Mouse (Mus musculus): ENCODE data around the gene Smim13. TPM values are rescaled to one million over a fixed set of nuclear protein-coding genes. Genes with fewer than 3 reads are reported as not detected.

Gene Smim13
- polyA plus RNA-seq, 1 experiment from 2014 or later: 16.2 TPM

GRCm38 (mm10) chr13:41293595-41293994 is 44.0 kb downstream of the Smim13 start:
- Histone ChIP-seq H3K4me2 (replicated peaks) (no peak overlapping the region), H3K36me3 (no peaks in the 10 kb centered on the region), H3K4me1 (0 out of 2 replicates have a peak, but pooled peaks cover 4% of the 10 kb centered on the region), H3K9ac (no peak overlapping the region), H3K4me3 (replicated peaks) (no peak overlapping the region), H3K9me3 (replicated peaks) (no peaks in the 10 kb centered on the region), H3K27ac (replicated peaks) (no peak overlapping the region), H3K27me3 (no peaks in the 10 kb centered on the region)
- 60% methylated on average over 5 of the region's 5 CpGs for WGBS
- no peak for ATAC-seq (ENCODE audit: insufficient number of reproducible peaks, low FRiP score, low TSS enrichment, low read depth)

GRCm38 (mm10) chr13:41295886-41296285 is 46.2 kb downstream of the Smim13 start:
- 49% methylated on average over 6 of the region's 6 CpGs for WGBS
- H3K9me3 ChIP-seq (replicated peaks): no peaks in the 10 kb centered on the region
- no peak overlapping the region for H3K27ac ChIP-seq (replicated peaks)
- H3K4me3 ChIP-seq (replicated peaks): no peak overlapping the region
- peaks cover 8% of the 10 kb centered on the region; the same call in 1 of the 2 replicates for H3K4me1 ChIP-seq
- no peak for ATAC-seq (ENCODE audit: insufficient number of reproducible peaks, low FRiP score, low TSS enrichment, low read depth)
- no peak overlapping the region for H3K9ac ChIP-seq
- no peaks in the 10 kb centered on the region for H3K27me3 ChIP-seq
- H3K4me2 ChIP-seq (replicated peaks): no peak overlapping the region
- H3K36me3 ChIP-seq: no peaks in the 10 kb centered on the region

GRCm38 (mm10) chr13:41296396-41296795 is 46.8 kb downstream of the Smim13 start:
- no peak overlapping the region for H3K4me3 ChIP-seq (replicated peaks)
- 29% methylated on average over 10 of the region's 10 CpGs for WGBS
- no peak overlapping the region for H3K4me2 ChIP-seq (replicated peaks)
- no peaks in the 10 kb centered on the region for H3K36me3 ChIP-seq
- no peak overlapping the region for H3K27ac ChIP-seq (replicated peaks)
- H3K9ac ChIP-seq: no peak overlapping the region
- no peak for ATAC-seq (ENCODE audit: insufficient number of reproducible peaks, low FRiP score, low TSS enrichment, low read depth)
- peaks cover 8% of the 10 kb centered on the region; the same call in 1 of the 2 replicates for H3K4me1 ChIP-seq
- no peaks in the 10 kb centered on the region for H3K27me3 ChIP-seq
- H3K9me3 ChIP-seq (replicated peaks): no peaks in the 10 kb centered on the region

GRCm38 (mm10) chr13:41298533-41298932 is 48.9 kb downstream of the Smim13 start:
- Histone ChIP-seq H3K9ac (no peak overlapping the region), H3K4me3 (replicated peaks) (no peak overlapping the region), H3K27me3 (no peaks in the 10 kb centered on the region), H3K4me1 (peaks cover 8% of the 10 kb centered on the region; the same call in 1 of the 2 replicates), H3K36me3 (no peaks in the 10 kb centered on the region), H3K4me2 (replicated peaks) (no peak overlapping the region), H3K9me3 (replicated peaks) (no peaks in the 10 kb centered on the region), H3K27ac (replicated peaks) (no peak overlapping the region)
- ATAC-seq (ENCODE audit: insufficient number of reproducible peaks, low FRiP score, low TSS enrichment, low read depth): no peak
- WGBS: 14% methylated on average over 2 of the region's 2 CpGs

GRCm38 (mm10) chr13:41298996-41299395 is 49.4 kb downstream of the Smim13 start:
- no peak for ATAC-seq (ENCODE audit: insufficient number of reproducible peaks, low FRiP score, low TSS enrichment, low read depth)
- H3K9ac ChIP-seq: no peak overlapping the region
- no peaks in the 10 kb centered on the region for H3K27me3 ChIP-seq
- no peak overlapping the region for H3K4me2 ChIP-seq (replicated peaks)
- H3K4me1 ChIP-seq: peaks cover 8% of the 10 kb centered on the region; the same call in 1 of the 2 replicates
- WGBS: 20% methylated on average over 5 of the region's 5 CpGs
- no peaks in the 10 kb centered on the region for H3K9me3 ChIP-seq (replicated peaks)
- no peaks in the 10 kb centered on the region for H3K36me3 ChIP-seq
- H3K4me3 ChIP-seq (replicated peaks): no peak overlapping the region
- no peak overlapping the region for H3K27ac ChIP-seq (replicated peaks)

- H3K4me1 ChIP-seq: peaks cover 8% of the 10 kb centered on the region; the same call in 1 of the 2 replicates
- no peaks in the 10 kb centered on the region for H3K9me3 ChIP-seq (replicated peaks)
- no peak overlapping the region for H3K4me2 ChIP-seq (replicated peaks)
- H3K27me3 ChIP-seq: no peaks in the 10 kb centered on the region
- H3K4me3 ChIP-seq (replicated peaks): no peak overlapping the region
- ATAC-seq (ENCODE audit: insufficient number of reproducible peaks, low FRiP score, low TSS enrichment, low read depth): no peak
- no peak overlapping the region for H3K27ac ChIP-seq (replicated peaks)
- H3K36me3 ChIP-seq: no peaks in the 10 kb centered on the region
- 46% methylated on average over 4 of the region's 4 CpGs for WGBS
- no peak overlapping the region for H3K9ac ChIP-seq
Measured at GRCm38 (mm10) chr13:41300037-41300436, 50.4 kb downstream of the Smim13 start.

GRCm38 (mm10) chr13:41302716-41303115 is 53.1 kb downstream of the Smim13 start:
- Histone ChIP-seq H3K4me3 (replicated peaks) (no peak overlapping the region), H3K27me3 (no peaks in the 10 kb centered on the region), H3K27ac (replicated peaks) (no peak overlapping the region), H3K9ac (no peak overlapping the region), H3K4me2 (replicated peaks) (no peak overlapping the region), H3K4me1 (peaks cover 4% of the 10 kb centered on the region; the same call in 1 of the 2 replicates), H3K36me3 (no peaks in the 10 kb centered on the region), H3K9me3 (replicated peaks) (no peaks in the 10 kb centered on the region)
- ATAC-seq (ENCODE audit: insufficient number of reproducible peaks, low FRiP score, low TSS enrichment, low read depth): no peak
- WGBS: 54% methylated on average over 10 of the region's 10 CpGs

- H3K9ac ChIP-seq: no peak overlapping the region
- no peak for ATAC-seq (ENCODE audit: insufficient number of reproducible peaks, low FRiP score, low TSS enrichment, low read depth)
- 71% methylated on average over 5 of the region's 5 CpGs for WGBS
- H3K4me3 ChIP-seq (replicated peaks): no peak overlapping the region
- H3K27me3 ChIP-seq: no peaks in the 10 kb centered on the region
- H3K36me3 ChIP-seq: peaks cover 22% of the 10 kb centered on the region
- no peak overlapping the region for H3K4me2 ChIP-seq (replicated peaks)
- H3K4me1 ChIP-seq: no peaks in the 10 kb centered on the region
- no peak overlapping the region; the same call in 1 of the 2 replicates for H3K27ac ChIP-seq (replicated peaks)
- no peaks in the 10 kb centered on the region for H3K9me3 ChIP-seq (replicated peaks)
Measured at GRCm38 (mm10) chr13:41320749-41321148, 71.1 kb downstream of the Smim13 start.

GRCm38 (mm10) chr13:41321433-41321832 is 71.8 kb downstream of the Smim13 start:
- no peak overlapping the region for H3K4me2 ChIP-seq (replicated peaks)
- H3K27me3 ChIP-seq: no peaks in the 10 kb centered on the region
- no peak for ATAC-seq (ENCODE audit: insufficient number of reproducible peaks, low FRiP score, low TSS enrichment, low read depth)
- H3K9ac ChIP-seq: no peak overlapping the region
- H3K9me3 ChIP-seq (replicated peaks): no peaks in the 10 kb centered on the region
- 51% methylated on average over 3 of the region's 3 CpGs for WGBS
- no peak overlapping the region for H3K4me3 ChIP-seq (replicated peaks)
- no peaks in the 10 kb centered on the region for H3K4me1 ChIP-seq
- peak overlapping the region; percentile 48; the same call in 1 of the 2 replicates for H3K27ac ChIP-seq (replicated peaks)
- H3K36me3 ChIP-seq: peaks cover 15% of the 10 kb centered on the region

GRCm38 (mm10) chr13:41324631-41325030 is 75.0 kb downstream of the Smim13 start:
- Histone ChIP-seq H3K4me2 (replicated peaks) (no peak overlapping the region), H3K4me3 (replicated peaks) (no peak overlapping the region), H3K36me3 (0 out of 2 replicates have a peak, but pooled peaks cover 3% of the 10 kb centered on the region), H3K27ac (replicated peaks) (no peak overlapping the region; the same call in 1 of the 2 replicates), H3K9ac (no peak overlapping the region), H3K27me3 (no peaks in the 10 kb centered on the region), H3K9me3 (replicated peaks) (no peaks in the 10 kb centered on the region), H3K4me1 (no peaks in the 10 kb centered on the region)
- ATAC-seq (ENCODE audit: insufficient number of reproducible peaks, low FRiP score, low TSS enrichment, low read depth): no peak
- 72% methylated on average over 4 of the region's 4 CpGs for WGBS

- 0 out of 2 replicates have a peak, but pooled peaks cover 3% of the 10 kb centered on the region for H3K36me3 ChIP-seq
- H3K9me3 ChIP-seq (replicated peaks): no peaks in the 10 kb centered on the region
- H3K4me2 ChIP-seq (replicated peaks): no peak overlapping the region
- no peak overlapping the region for H3K4me3 ChIP-seq (replicated peaks)
- no peaks in the 10 kb centered on the region for H3K4me1 ChIP-seq
- 82% methylated on average over 4 of the region's 4 CpGs for WGBS
- no peak for ATAC-seq (ENCODE audit: insufficient number of reproducible peaks, low FRiP score, low TSS enrichment, low read depth)
- no peak overlapping the region for H3K27ac ChIP-seq (replicated peaks)
- no peaks in the 10 kb centered on the region for H3K27me3 ChIP-seq
- no peak overlapping the region for H3K9ac ChIP-seq
Measured at GRCm38 (mm10) chr13:41325346-41325745, 75.7 kb downstream of the Smim13 start.

GRCm38 (mm10) chr13:41326134-41326533 is 76.5 kb downstream of the Smim13 start:
- Histone ChIP-seq H3K4me2 (replicated peaks) (no peak overlapping the region), H3K36me3 (0 out of 2 replicates have a peak, but pooled peaks cover 3% of the 10 kb centered on the region), H3K9me3 (replicated peaks) (no peaks in the 10 kb centered on the region), H3K27me3 (no peaks in the 10 kb centered on the region), H3K4me3 (replicated peaks) (no peak overlapping the region), H3K27ac (replicated peaks) (no peak overlapping the region), H3K4me1 (no peaks in the 10 kb centered on the region), H3K9ac (no peak overlapping the region)
- ATAC-seq (ENCODE audit: insufficient number of reproducible peaks, low FRiP score, low TSS enrichment, low read depth): no peak
- WGBS: 79% methylated on average over 4 of the region's 4 CpGs
